Mouse (Mus musculus) common myeloid progenitor, adult 5-6 weeks (primary cell): ENCODE measurements at regions not wholly inside any gene's neighbourhood (a gene's known extent, or its start where the extent isn't known, plus 50 kb on each side); places are given as distances from the start of the nearest gene placed in this dataset.

Experiments
- ATAC-seq: replicated peaks from 2 replicates; pipeline ENCODE4 v1.8.0; 2016; ENCODE audit warnings: low read depth, mild to moderate bottlenecking, moderate TSS enrichment, inconsistent platforms; ENCODE audit not compliant: poor library complexity, severe bottlenecking

GRCm38 (mm10) chr13:97662741-97663140, 97.7 kb downstream of the Gm10260 start:
- ATAC-seq = no peak

GRCm38 (mm10) chr13:97656618-97657017, 103.8 kb downstream of the Gm10260 start:
- ATAC-seq = no peak

- ATAC-seq = no peak
These were observed 108.2 kb downstream of the Gm10260 start for GRCm38 (mm10) chr13:97652279-97652678.

GRCm38 (mm10) chr13:97651761-97652160, 108.7 kb downstream of the Gm10260 start:
- no peak for ATAC-seq

- ATAC-seq = no peak
These were observed 109.3 kb downstream of the Gm10260 start for GRCm38 (mm10) chr13:97651176-97651575.

GRCm38 (mm10) chr13:97650191-97650590, 110.2 kb downstream of the Gm10260 start:
- ATAC-seq = no peak

GRCm38 (mm10) chr13:97647486-97647885, 112.9 kb downstream of the Gm10260 start:
- ATAC-seq = no peak

GRCm38 (mm10) chr13:97646021-97646385, 114.4 kb downstream of the Gm10260 start:
- no peak for ATAC-seq

- ATAC-seq = peak; percentile 95
These were observed 115.1 kb downstream of the Gm10260 start for GRCm38 (mm10) chr13:97645107-97646020.

- no peak for ATAC-seq
These were observed 120.2 kb downstream of the Gm10260 start for GRCm38 (mm10) chr13:97640236-97640635.

GRCm38 (mm10) chr13:97639656-97640055, 120.8 kb downstream of the Gm10260 start:
- ATAC-seq = no peak

GRCm38 (mm10) chr13:97638457-97639088, 121.9 kb downstream of the Gm10260 start:
- no peak for ATAC-seq

- ATAC-seq = no peak
These were observed 122.9 kb downstream of the Gm10260 start for GRCm38 (mm10) chr13:97637506-97637905.

- no peak for ATAC-seq
These were observed 126.2 kb downstream of the Gm10260 start for GRCm38 (mm10) chr13:97634041-97634788.

GRCm38 (mm10) chr13:97633551-97633950, 126.9 kb downstream of the Gm10260 start:
- no peak for ATAC-seq

GRCm38 (mm10) chr13:97631872-97632402, 128.5 kb downstream of the Gm10260 start:
- no peak for ATAC-seq

- ATAC-seq = no peak
These were observed 129.5 kb downstream of the Gm10260 start for GRCm38 (mm10) chr13:97630921-97631320.

- no peak for ATAC-seq
These were observed 131.8 kb downstream of the Gm10260 start for GRCm38 (mm10) chr13:97628608-97629007.

GRCm38 (mm10) chr13:97627247-97627646, 133.2 kb downstream of the Gm10260 start:
- no peak for ATAC-seq

GRCm38 (mm10) chr13:97626786-97627185, 133.6 kb downstream of the Gm10260 start:
- ATAC-seq = no peak
